Mouse (Mus musculus): ENCODE measurements at regions not wholly inside any gene's neighbourhood (a gene's known extent, or its start where the extent isn't known, plus 50 kb on each side); places are given as distances from the start of the nearest gene placed in this dataset.

DNA sequence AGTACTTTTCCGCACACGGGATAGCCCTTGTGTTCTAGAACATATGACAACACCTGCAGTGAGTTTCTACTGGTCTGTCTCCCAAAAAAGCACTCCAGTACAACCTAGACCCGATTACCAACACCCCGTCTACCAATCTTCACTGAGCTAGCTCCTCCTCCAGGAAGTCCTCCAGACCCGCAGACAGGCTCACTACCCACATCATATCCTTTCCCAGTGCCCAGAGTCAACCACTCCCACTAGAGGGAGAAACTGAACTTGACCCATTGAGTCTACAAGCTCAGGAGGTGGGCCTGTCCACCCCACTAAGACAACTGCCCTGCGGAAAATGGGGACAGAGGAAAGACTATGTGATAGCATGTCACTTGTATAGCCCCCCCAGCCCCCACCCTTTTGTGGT lies 51.2 kb upstream of the Ppp1r26 start:
- no peak overlapping the region for H3K9ac ChIP-seq
- 92% methylated on average over 6 of the region's 6 CpGs for WGBS
- no peak for ATAC-seq (ENCODE audit: low FRiP score)
- peaks cover 22% of the 10 kb centered on the region for H3K4me1 ChIP-seq (replicated peaks)
- no peak overlapping the region for H3K4me3 ChIP-seq
- no peaks in the 10 kb centered on the region for H3K36me3 ChIP-seq
- H3K9me3 ChIP-seq = no peaks in the 10 kb centered on the region
- no peaks in the 10 kb centered on the region for H3K27me3 ChIP-seq
- no peak overlapping the region for H3K4me2 ChIP-seq
- no peak overlapping the region for H3K27ac ChIP-seq

Data from hindbrain, embryonic 13.5 days (tissue).